Mouse (Mus musculus) neural tube, embryonic 12.5 days (tissue): ENCODE results near the gene Gas6. TPM values are rescaled to one million over a fixed set of nuclear protein-coding genes. Genes with fewer than 3 reads are reported as not detected.

Source experiments
- polyA plus RNA-seq: library from polyadenylated mRNA; unstranded; fragments of >200 nt; fragmentation: Nextera tagmentation; extraction: Ambion mirVana; gene quantifications from 2 replicates; pipeline ENCODE4 v1.2.1, GENCODE M21; 2016

The Gas6 gene
- polyA plus RNA-seq, 1 experiment from 2014 or later: 18.4 TPM

Other genes starting within 250 kb of the Gas6 start
- gene Adprhl1, start 240.3 kb downstream of the Gas6 start, polyA plus RNA-seq: 0.45 and 0.47 TPM in 2 replicates
- 33.1 and 34.4 TPM in 2 replicates for gene Dcun1d2, start 206.4 kb downstream of the Gas6 start, polyA plus RNA-seq
- 45.8 and 51.5 TPM in 2 replicates for gene Tmco3, start 206.3 kb downstream of the Gas6 start, polyA plus RNA-seq
- gene Tfdp1, start 155.7 kb downstream of the Gas6 start, polyA plus RNA-seq: 148 and 152 TPM in 2 replicates
- not detected in 2 replicates for gene Atp4b, start 97.7 kb downstream of the Gas6 start, polyA plus RNA-seq
- 0.03 TPM in 1 of 2 replicates, not detected in the other for gene Grk1, start 89.4 kb downstream of the Gas6 start, polyA plus RNA-seq
- gene Tmem255b, start 59.3 kb downstream of the Gas6 start, polyA plus RNA-seq: 0.22 and 0.27 TPM in 2 replicates
- not detected in 2 replicates for gene 1700029H14Rik, start 68.0 kb upstream of the Gas6 start, polyA plus RNA-seq
- gene Rasa3, start 183.1 kb upstream of the Gas6 start, polyA plus RNA-seq: 29.1 and 30.4 TPM in 2 replicates
- gene Cfap97d2, start 211.4 kb upstream of the Gas6 start, polyA plus RNA-seq: 0.92 and 1.2 TPM in 2 replicates